ENCODE assay signal across 28 mouse cellular contexts in the genomic region with DNA sequence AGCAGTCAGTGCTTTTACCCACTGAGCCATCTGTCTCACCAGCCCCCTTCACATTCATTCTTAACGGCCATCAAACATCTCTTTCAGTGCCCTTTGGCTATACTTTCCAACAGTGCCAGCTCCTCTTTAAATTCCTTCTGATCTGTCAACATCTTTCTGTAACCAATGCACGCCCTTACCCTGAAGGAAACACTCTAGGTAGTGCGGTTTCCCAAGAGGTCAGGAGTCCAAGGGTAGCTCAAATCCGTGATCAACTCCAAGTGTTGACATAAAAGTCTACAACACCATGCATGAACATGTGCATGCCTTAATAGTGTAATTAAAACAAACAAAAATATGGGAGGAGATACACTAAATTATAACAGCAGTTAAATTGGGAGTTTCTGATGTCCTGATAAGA. TPM values are rescaled to one million over a fixed set of nuclear protein-coding genes. Genes with fewer than 3 reads are reported as not detected.
DNase-seq lines count a peak whose midpoint lies in the region; ATAC-seq and TF ChIP-seq lines count a peak whose summit lies in the region.
"Had no signal": no experiment of that assay in that cellular context is flagged by ENCODE, and none has a peak within 500 bp of the region (broad histone marks: within the 10 kb centered on the region; RNA-seq: fewer than 3 reads in every experiment).

No protein-coding gene starts in this region.

- 0 out of 4 replicates have a peak overlapping the region, but pooled peaks have one; percentile 6 to 12 for H3K27ac ChIP-seq in heart, embryonic 14.5 days (replicated peaks in 1 of 2; ENCODE audit: control insufficient read depth in 1 of 2, insufficient read depth in 1 of 2, low read depth in 2 of 2, low read length in 2 of 2)
- H3K27ac ChIP-seq in intestine, embryonic 16.5 days (ENCODE audit: low read length), result no peak overlapping the region
- H3K27ac ChIP-seq in stomach, embryonic 16.5 days (ENCODE audit: low read length), result no peak overlapping the region
- H3K27ac ChIP-seq: hindbrain, embryonic 13.5 days; kidney, embryonic 15.5 days; layer of hippocampus, adult 2 months; left cerebral cortex, adult 2 months; limb, embryonic 12.5 days had no signal

- intact Hi-C loops in heart, postnatal 14 days (cut with DNase I), result loop anchor here (5.0 kb wide), 1 partner anchor 183 kb away; no protein-coding TSS in a partner anchor

- H3K36me3 ChIP-seq in heart, embryonic 14.5 days (ENCODE audit: control insufficient read depth, insufficient read depth, low read length), result no peaks in the 10 kb centered on the region
- no peaks in the 10 kb centered on the region for H3K36me3 ChIP-seq in intestine, embryonic 16.5 days (ENCODE audit: control insufficient read depth, insufficient read depth, low read length)
- H3K36me3 ChIP-seq in stomach, embryonic 16.5 days (ENCODE audit: control insufficient read depth, insufficient read depth, low read length), result no peaks in the 10 kb centered on the region
- H3K36me3 ChIP-seq: hindbrain, embryonic 13.5 days had no signal

- DNase-seq in heart, postnatal 14 days, result no peak
- DNase-seq in lung, adult 18-20 months, result peak; percentile 25 to 66
- no peak for DNase-seq in lung, adult 2 months
- DNase-seq in thymus, adult 18-20 months, result no peak
- DNase-seq: adrenal gland, adult 2 months; cerebellum, adult 2 months; cerebellum, postnatal 14 days; gastrocnemius, postnatal 25 days; heart, adult 11 months; heart, postnatal 4 days; kidney, adult 18-20 months; kidney, postnatal 25 days; liver, postnatal 0 days; midbrain, embryonic 14.5 days; thymus, postnatal 14 days had no signal

- H3K27me3 ChIP-seq in heart, embryonic 14.5 days (ENCODE audit: control insufficient read depth, insufficient read depth, low read length), result no peaks in the 10 kb centered on the region
- no peaks in the 10 kb centered on the region for H3K27me3 ChIP-seq in intestine, embryonic 16.5 days (replicated peaks; ENCODE audit: control insufficient read depth, insufficient read depth, low read length)
- no peaks in the 10 kb centered on the region for H3K27me3 ChIP-seq in stomach, embryonic 16.5 days (ENCODE audit: control insufficient read depth, insufficient read depth, low read length)
- H3K27me3 ChIP-seq: hindbrain, embryonic 13.5 days; kidney, embryonic 15.5 days; limb, embryonic 12.5 days had no signal

- H3K9ac ChIP-seq in heart, embryonic 14.5 days (ENCODE audit: low read length), result no peak overlapping the region
- H3K9ac ChIP-seq in intestine, embryonic 16.5 days (ENCODE audit: low read depth, low read length), result no peak overlapping the region
- H3K9ac ChIP-seq in stomach, embryonic 16.5 days (ENCODE audit: low read length), result no peak overlapping the region
- H3K9ac ChIP-seq: hindbrain, embryonic 13.5 days; kidney, embryonic 15.5 days; limb, embryonic 12.5 days; liver, postnatal 0 days had no signal

- TF ChIP-seq CTCF in lung, adult 2 months (IDR thresholded peaks at IDR 0.05; ENCODE audit: insufficient read depth, low read length), result no peak

- H3K4me1 ChIP-seq in heart, embryonic 14.5 days (ENCODE audit: control insufficient read depth in 2 of 2, insufficient read depth in 2 of 2, low read length in 2 of 2), result peaks cover 14 to 34% of the 10 kb centered on the region in 2 experiments
- 0 out of 2 replicates have a peak, but pooled peaks cover 2% of the 10 kb centered on the region for H3K4me1 ChIP-seq in lung, adult 2 months (ENCODE audit: control insufficient read depth, insufficient read depth, low read length)
- H3K4me1 ChIP-seq in intestine, embryonic 16.5 days (ENCODE audit: control insufficient read depth, insufficient read depth, low read length), result peaks cover 13% of the 10 kb centered on the region
- no peaks in the 10 kb centered on the region; the same call in 1 of the 2 replicates for H3K4me1 ChIP-seq in stomach, embryonic 16.5 days (ENCODE audit: control insufficient read depth, insufficient read depth, low read length)

- H3K4me3 ChIP-seq in heart, embryonic 14.5 days (ENCODE audit: control insufficient read depth in 1 of 2, insufficient read depth in 1 of 2, low read depth in 1 of 2, low read length in 2 of 2), result no peak overlapping the region
- no peak overlapping the region for H3K4me3 ChIP-seq in lung, adult 2 months (replicated peaks; ENCODE audit: extremely low read depth, low read depth, low read length)
- no peak overlapping the region for H3K4me3 ChIP-seq in intestine, embryonic 16.5 days (ENCODE audit: low read length)
- no peak overlapping the region for H3K4me3 ChIP-seq in stomach, embryonic 16.5 days (replicated peaks; ENCODE audit: low read length)
- H3K4me3 ChIP-seq: erythroblast, embryonic 14.5 days; hindbrain, embryonic 13.5 days; kidney, embryonic 15.5 days; layer of hippocampus, adult 2 months; left cerebral cortex, adult 2 months; limb, embryonic 12.5 days had no signal

- no peaks in the 10 kb centered on the region for H3K9me3 ChIP-seq in heart, embryonic 14.5 days (ENCODE audit: control insufficient read depth, low read length)
- no peaks in the 10 kb centered on the region for H3K9me3 ChIP-seq in intestine, embryonic 16.5 days (ENCODE audit: control insufficient read depth, low read length)
- no peaks in the 10 kb centered on the region for H3K9me3 ChIP-seq in stomach, embryonic 16.5 days (replicated peaks; ENCODE audit: control insufficient read depth, low read length)
- H3K9me3 ChIP-seq: hindbrain, embryonic 13.5 days; kidney, embryonic 15.5 days; limb, embryonic 12.5 days had no signal

- TF ChIP-seq POLR2A in lung, adult 2 months (IDR thresholded peaks at IDR 0.05; ENCODE audit: borderline replicate concordance, extremely low read depth, low read depth, low read length), result no peak

- ATAC-seq in heart, embryonic 14.5 days (ENCODE audit: insufficient number of reproducible peaks, insufficient read depth, low FRiP score, low read depth), result no peak
- ATAC-seq in intestine, embryonic 16.5 days, result peak; percentile 68
- 0 out of 2 replicates have a peak, but pooled peaks have one; percentile 14 for ATAC-seq in stomach, embryonic 16.5 days (ENCODE audit: insufficient read depth, low FRiP score)
- ATAC-seq: CD4-positive, CD25-positive, alpha-beta regulatory T cell, adult 4 months; forebrain, embryonic 16.5 days; liver, postnatal 0 days had no signal

- 29% methylated on average over 4 of the region's 4 CpGs for WGBS in heart, embryonic 14.5 days
- 56% methylated on average over 4 of the region's 4 CpGs for WGBS in lung, adult 2 months
- WGBS in intestine, embryonic 16.5 days, result 64% methylated on average over 4 of the region's 4 CpGs
- WGBS in stomach, embryonic 16.5 days, result 66% methylated on average over 4 of the region's 4 CpGs

- H3K4me2 ChIP-seq in heart, embryonic 14.5 days (ENCODE audit: low read length), result no peak overlapping the region
- H3K4me2 ChIP-seq in intestine, embryonic 16.5 days (ENCODE audit: low read depth, low read length), result no peak overlapping the region
- no peak overlapping the region for H3K4me2 ChIP-seq in stomach, embryonic 16.5 days (ENCODE audit: low read depth, low read length)
- H3K4me2 ChIP-seq: hindbrain, embryonic 13.5 days; kidney, embryonic 15.5 days; limb, embryonic 12.5 days; liver, embryonic 11.5 days had no signal

RNA-seq across cellular contexts. Expression of a gene that starts 53.9 kb away (rescaled TPM):
- 45.1 and 47.6 TPM in 2 replicates for polyA plus RNA-seq in heart, embryonic 14.5 days (2014; fragmentation: Nextera tagmentation; extraction: Ambion mirVana)
- 10 to 100 TPM; 10.9 to 13.4 TPM for total RNA-seq in heart, postnatal 14 days (2021)
- 3.4 and 5.0 TPM in 2 replicates for polyA plus RNA-seq in lung, adult 2 months (2012; rRNA removed)
- 97.7 and 98.1 TPM in 2 replicates for polyA plus RNA-seq in intestine, embryonic 16.5 days (2015; fragmentation: Nextera tagmentation; extraction: Ambion mirVana)
- 103 and 106 TPM in 2 replicates for polyA plus RNA-seq in stomach, embryonic 16.5 days (2015; fragmentation: Nextera tagmentation; extraction: Ambion mirVana)
- total RNA-seq: monocyte, adult 5-6 weeks had no signal

Comparison
In these comparisons a context has a peak if more than half of its experiments do, and no peak if none do; other contexts are left out.
1. DNase-seq: peak in lung, adult 18-20 months (2 of 2); none in heart, postnatal 14 days (0 of 2), lung, adult 2 months (single experiment) and thymus, adult 18-20 months (0 of 2).
2. H3K27ac ChIP-seq: peak in heart, embryonic 14.5 days (2 of 2); none in intestine, embryonic 16.5 days (single experiment) and stomach, embryonic 16.5 days (single experiment).